Mouse (Mus musculus) E14TG2a.4 (cell line): ENCODE data around the gene Trim66.

Experiments
- H3K27me3 ChIP-seq: 2 replicates; pipeline ENCODE4 v1.6.1; 2014; ENCODE audit warnings: low read length, control low read depth; ENCODE audit not compliant: insufficient read depth
- H3K36me3 ChIP-seq: 2 replicates; pipeline ENCODE4 v1.6.1; 2014; ENCODE audit warnings: low read length, control low read depth; ENCODE audit not compliant: insufficient read depth
- H3K4me1 ChIP-seq: replicated peaks from 2 replicates; pipeline ENCODE4 v1.6.1; 2014; ENCODE audit warnings: low read depth, low read length, control low read depth
- H3K4me3 ChIP-seq: replicated peaks from 2 replicates; pipeline ENCODE4 v1.5.1; 2014; ENCODE audit warnings: mild to moderate bottlenecking, low read length
- H3K9me3 ChIP-seq: 2 replicates; pipeline ENCODE4 v1.6.1; 2014; ENCODE audit warnings: low read length, control low read depth
- CTCF ChIP-seq: conservative IDR thresholded peaks from 2 replicates; pipeline ENCODE4 v1.5.1; 2014; ENCODE audit warnings: low read length
- NANOG ChIP-seq: IDR thresholded peaks from 2 replicates; pipeline ENCODE4 v1.6.1; 2014; ENCODE audit warnings: borderline replicate concordance, low read length, mixed read lengths
- POU5F1 ChIP-seq: IDR thresholded peaks from 2 replicates; pipeline ENCODE4 v1.6.1; 2014; ENCODE audit warnings: low read length, borderline replicate concordance

Gene Trim66

GRCm38 (mm10) chr7:109518036-109518681 is 10.2 kb upstream of the Trim66 start:
- H3K9me3 ChIP-seq, result no peaks in the 10 kb centered on the region
- H3K27me3 ChIP-seq, result no peaks in the 10 kb centered on the region
- H3K4me3 ChIP-seq, result peak overlapping the region; percentile 100
- peaks cover 39% of the 10 kb centered on the region for H3K36me3 ChIP-seq
- H3K4me1 ChIP-seq, result peaks cover 27% of the 10 kb centered on the region
- TF ChIP-seq CTCF (no peak), NANOG (no peak), POU5F1 (no peak)

GRCm38 (mm10) chr7:109516500-109516899 is 8.6 kb upstream of the Trim66 start:
- Histone ChIP-seq H3K9me3 (no peaks in the 10 kb centered on the region), H3K27me3 (no peaks in the 10 kb centered on the region), H3K4me1 (peaks cover 15% of the 10 kb centered on the region), H3K4me3 (no peak overlapping the region), H3K36me3 (peaks cover 22% of the 10 kb centered on the region)
- TF ChIP-seq NANOG, result no peak
- TF ChIP-seq POU5F1, result no peak
- no peak for TF ChIP-seq CTCF

- TF ChIP-seq POU5F1 (no peak), NANOG (no peak), CTCF (no peak)
- H3K27me3 ChIP-seq, result no peaks in the 10 kb centered on the region
- peaks cover 15% of the 10 kb centered on the region for H3K4me1 ChIP-seq
- no peaks in the 10 kb centered on the region for H3K9me3 ChIP-seq
- no peak overlapping the region for H3K4me3 ChIP-seq
- H3K36me3 ChIP-seq, result no peaks in the 10 kb centered on the region
Measured at GRCm38 (mm10) chr7:109511838-109512237, 3.9 kb upstream of the Trim66 start.

- Histone ChIP-seq H3K4me3 (no peak overlapping the region), H3K36me3 (no peaks in the 10 kb centered on the region), H3K27me3 (no peaks in the 10 kb centered on the region), H3K4me1 (peaks cover 22% of the 10 kb centered on the region), H3K9me3 (no peaks in the 10 kb centered on the region)
- TF ChIP-seq POU5F1 (no peak), CTCF (no peak), NANOG (no peak)
Measured at GRCm38 (mm10) chr7:109510799-109511198, 2.9 kb upstream of the Trim66 start.

- TF ChIP-seq CTCF (no peak), NANOG (no peak), POU5F1 (no peak)
- peak overlapping the region; percentile 39; the same call in 1 of the 2 replicates for H3K4me3 ChIP-seq
- H3K36me3 ChIP-seq, result no peaks in the 10 kb centered on the region
- H3K4me1 ChIP-seq, result peaks cover 22% of the 10 kb centered on the region
- H3K27me3 ChIP-seq, result no peaks in the 10 kb centered on the region
- no peaks in the 10 kb centered on the region for H3K9me3 ChIP-seq
Measured at GRCm38 (mm10) chr7:109507572-109507971, 362 bp downstream of the Trim66 start.

GRCm38 (mm10) chr7:109507119-109507518 is 815 bp downstream of the Trim66 start:
- peak overlapping the region; percentile 39; the same call in 1 of the 2 replicates for H3K4me3 ChIP-seq
- peaks cover 22% of the 10 kb centered on the region for H3K4me1 ChIP-seq
- no peaks in the 10 kb centered on the region for H3K27me3 ChIP-seq
- H3K9me3 ChIP-seq, result no peaks in the 10 kb centered on the region
- TF ChIP-seq NANOG (peak; percentile 36; the same call in 1 of the 2 replicates), POU5F1 (no peak)
- H3K36me3 ChIP-seq, result no peaks in the 10 kb centered on the region

- no peaks in the 10 kb centered on the region for H3K9me3 ChIP-seq
- no peak overlapping the region for H3K4me3 ChIP-seq
- H3K4me1 ChIP-seq, result peaks cover 23% of the 10 kb centered on the region
- no peak for TF ChIP-seq CTCF
- no peak for TF ChIP-seq NANOG
- TF ChIP-seq POU5F1, result no peak
- peaks cover 13% of the 10 kb centered on the region for H3K27me3 ChIP-seq
- no peaks in the 10 kb centered on the region for H3K36me3 ChIP-seq
Measured at GRCm38 (mm10) chr7:109497507-109497906, 10.4 kb downstream of the Trim66 start.

GRCm38 (mm10) chr7:109493319-109494316 is 14.3 kb downstream of the Trim66 start:
- H3K4me3 ChIP-seq, result 0 out of 2 replicates have a peak overlapping the region, but pooled peaks have one; percentile 35
- H3K27me3 ChIP-seq, result peaks cover 13% of the 10 kb centered on the region
- H3K36me3 ChIP-seq, result no peaks in the 10 kb centered on the region
- TF ChIP-seq NANOG (no peak), CTCF (no peak), POU5F1 (no peak)
- H3K9me3 ChIP-seq, result no peaks in the 10 kb centered on the region
- peaks cover 28% of the 10 kb centered on the region for H3K4me1 ChIP-seq
